Mouse (Mus musculus) neural tube, embryonic 11.5 days (tissue): ENCODE data around the gene Acot7. TPM values are rescaled to one million over a fixed set of nuclear protein-coding genes. Genes with fewer than 3 reads are reported as not detected.

Source experiments
- ATAC-seq: fragments of 200-750 bp; cut with Nextera tagmentation; 2 replicates; pipeline ENCODE4 v1.8.0; 2017; ENCODE audit warnings: moderate number of reproducible peaks, mild to moderate bottlenecking, moderate TSS enrichment, moderate library complexity; ENCODE audit not compliant: insufficient read depth, low FRiP score, low TSS enrichment
- DNase-seq: peaks from one replicate; pipeline ENCODE4 v3.0.0-alpha.2; 2015; ENCODE audit warnings: low spot score
- H3K27ac ChIP-seq: fragments of 300-500 bp; sonication (generic); 2 replicates; pipeline ENCODE4 v1.5.1; 2014; ENCODE audit warnings: low read depth, mild to moderate bottlenecking, low read length
- H3K27me3 ChIP-seq: fragments of 300-500 bp; sonication (generic); 2 replicates; pipeline ENCODE4 v1.6.1; 2014; ENCODE audit warnings: mild to moderate bottlenecking, low read length, mixed read lengths; ENCODE audit not compliant: control insufficient read depth, insufficient read depth
- H3K36me3 ChIP-seq: fragments of 300-500 bp; sonication (generic); 2 replicates; pipeline ENCODE4 v1.6.1; 2014; ENCODE audit warnings: mild to moderate bottlenecking, low read length, moderate library complexity, mixed read lengths; ENCODE audit not compliant: control insufficient read depth, insufficient read depth
- H3K4me1 ChIP-seq: fragments of 300-500 bp; sonication (generic); 2 replicates; pipeline ENCODE4 v1.6.1; 2014; ENCODE audit warnings: low read length, mixed read lengths; ENCODE audit not compliant: control insufficient read depth, insufficient read depth
- H3K4me2 ChIP-seq: fragments of 300-500 bp; sonication (generic); 2 replicates; pipeline ENCODE4 v1.6.1; 2014; ENCODE audit warnings: low read depth, mild to moderate bottlenecking, moderate library complexity
- H3K4me3 ChIP-seq: fragments of 300-500 bp; sonication (generic); 2 replicates; pipeline ENCODE4 v1.5.1; 2014; ENCODE audit warnings: low read depth, low read length
- H3K9ac ChIP-seq: fragments of 300-500 bp; sonication (generic); 2 replicates; pipeline ENCODE4 v1.6.1; 2014; ENCODE audit warnings: mild to moderate bottlenecking, low read length
- H3K9me3 ChIP-seq: fragments of 300-500 bp; sonication (generic); 2 replicates; pipeline ENCODE4 v1.6.1; 2016; ENCODE audit warnings: low read length; ENCODE audit not compliant: control insufficient read depth
- WGBS: fragments of 180-500 bp; shearing (Covaris S2); extraction: QIAGEN DNeasy Blood & Tissue Kit; methylation state at CpG from one replicate; pipeline ENCODE4 v1.1.7; 2014; 5-methylcytosine and 5-hydroxymethylcytosine counted together
- polyA plus RNA-seq: library from polyadenylated mRNA; unstranded; fragments of >200 nt; fragmentation: Nextera tagmentation; extraction: Ambion mirVana; gene quantifications from 2 replicates; pipeline ENCODE4 v1.2.1, GENCODE M21; 2014

The Acot7 gene
- polyA plus RNA-seq, 1 experiment from 2014 or later, result 173 TPM

DNA sequence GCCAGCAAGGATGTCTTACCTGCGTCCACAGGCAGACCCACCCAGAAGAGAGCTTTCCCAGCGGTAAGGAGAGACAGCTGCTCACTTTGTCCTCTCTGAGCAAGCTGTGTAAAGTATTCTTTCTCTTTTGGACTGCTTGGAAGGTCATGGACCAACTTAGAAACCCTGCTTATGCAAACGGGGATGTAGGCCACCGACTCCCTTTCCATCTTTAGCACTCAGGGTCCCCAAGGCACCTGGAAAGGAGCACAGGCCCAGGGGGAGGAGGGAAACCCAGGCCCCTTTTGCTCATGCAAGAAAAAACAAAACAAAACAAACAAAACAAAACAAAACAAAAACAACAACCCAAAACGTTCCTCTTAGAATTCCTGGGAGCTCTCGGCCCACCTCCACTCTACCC is 113.6 kb downstream of the Acot7 start, which contains the start of gene Hes3:
Gene Hes3 (minus strand): TSS at position 101 of the 400 bp plus-strand sequence.
- DNase-seq (no peak), ATAC-seq (no peak)
- peaks cover 59% of the 10 kb centered on the region for H3K4me1 ChIP-seq
- H3K27ac ChIP-seq, result no peak within 1 kb of the TSS
- peak within 1 kb of the TSS; percentile 47 for H3K4me2 ChIP-seq
- H3K9ac ChIP-seq, result peak within 1 kb of the TSS; percentile 45
- 21% methylated on average over 6 of the region's 6 CpGs for WGBS
- no peaks in the 10 kb centered on the region for H3K36me3 ChIP-seq
- H3K27me3 ChIP-seq, result peaks cover 56% of the 10 kb centered on the region
- no peaks in the 10 kb centered on the region for H3K9me3 ChIP-seq
- peak within 1 kb of the TSS; percentile 23 for H3K4me3 ChIP-seq

DNA sequence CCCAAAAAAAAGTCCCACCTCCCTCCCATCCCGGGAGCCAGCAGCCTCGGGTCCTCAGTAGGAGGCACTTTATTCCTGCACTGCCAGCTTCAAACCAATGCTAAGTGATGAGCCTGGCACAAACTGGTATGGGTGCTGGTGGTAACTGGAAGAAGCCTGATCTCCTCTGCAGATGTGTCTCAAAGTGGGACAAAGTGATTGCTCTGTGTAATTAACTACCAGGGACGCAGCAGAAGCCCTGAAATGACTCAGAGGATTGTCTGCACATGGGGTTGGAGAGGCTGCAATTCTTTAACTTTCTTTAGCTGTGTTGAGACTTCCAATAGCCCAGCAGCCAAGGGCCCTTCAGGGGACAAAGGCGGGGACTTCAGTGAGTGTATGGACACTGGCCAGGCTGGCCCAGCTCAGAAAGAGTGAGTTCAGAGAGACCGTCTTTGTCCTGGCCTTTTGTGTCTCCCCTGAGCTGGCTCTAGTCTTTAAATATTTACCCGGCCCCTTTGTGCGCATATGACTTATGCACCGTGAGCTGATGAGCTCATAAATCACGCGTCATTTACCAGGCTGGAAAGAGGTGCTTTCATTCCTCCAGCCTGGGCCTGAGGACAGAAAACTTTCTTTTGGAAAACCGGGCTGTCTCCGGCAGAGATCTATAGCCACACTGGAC is 114.3 kb downstream of the Acot7 start:
- H3K4me3 ChIP-seq, result no peak overlapping the region
- 5% methylated on average over 12 of the region's 12 CpGs for WGBS
- no peak overlapping the region for H3K9ac ChIP-seq
- H3K4me2 ChIP-seq, result peak overlapping the region; percentile 7; the same call in 1 of the 2 replicates
- no peaks in the 10 kb centered on the region for H3K36me3 ChIP-seq
- no peaks in the 10 kb centered on the region for H3K9me3 ChIP-seq
- DNase-seq (peak; percentile 56), ATAC-seq (no peak)
- H3K27ac ChIP-seq, result no peak overlapping the region
- peaks cover 53% of the 10 kb centered on the region for H3K4me1 ChIP-seq
- H3K27me3 ChIP-seq, result peaks cover 49% of the 10 kb centered on the region

DNA sequence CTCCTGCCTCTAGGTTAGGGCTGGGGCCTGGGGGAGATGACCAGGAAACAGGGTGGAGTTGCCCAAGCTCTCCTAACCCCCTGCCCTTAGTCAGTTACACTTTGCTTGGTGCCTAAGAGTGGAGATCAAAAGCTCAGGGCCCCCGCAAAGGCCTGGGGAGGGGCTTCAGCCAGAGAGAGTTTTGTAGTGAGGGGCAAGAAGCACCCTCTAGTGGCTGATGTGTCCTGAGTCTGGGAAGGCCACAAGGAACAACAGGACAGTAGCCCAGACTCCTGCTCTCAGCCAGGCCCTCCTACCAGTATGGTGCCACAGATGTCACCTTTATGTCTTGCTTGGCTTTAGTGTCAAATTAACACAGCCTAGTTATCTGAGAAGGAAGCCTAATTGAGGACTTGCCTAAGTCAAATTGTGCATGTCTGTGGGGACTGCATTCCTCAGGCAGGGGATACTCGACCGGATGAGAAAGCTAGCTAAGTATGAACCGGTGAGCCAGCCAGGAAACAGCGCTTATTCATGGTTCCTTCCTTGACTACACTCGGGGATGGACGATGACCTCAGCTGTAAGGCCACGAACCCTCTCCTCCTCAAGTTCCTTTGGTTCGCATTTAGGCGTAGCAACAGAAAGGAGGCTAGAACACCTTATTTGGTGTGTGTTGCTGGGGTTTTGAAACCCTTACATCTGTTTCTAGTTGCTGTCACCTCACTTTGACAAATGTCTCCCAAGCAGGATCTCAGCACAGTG is 116.4 kb downstream of the Acot7 start:
- no peak overlapping the region for H3K4me2 ChIP-seq
- no peak overlapping the region for H3K9ac ChIP-seq
- peaks cover 49% of the 10 kb centered on the region for H3K4me1 ChIP-seq
- H3K27ac ChIP-seq, result no peak overlapping the region
- no peak for ATAC-seq
- WGBS, result 41% methylated on average over 10 of the region's 10 CpGs
- no peaks in the 10 kb centered on the region for H3K36me3 ChIP-seq
- peaks cover 34% of the 10 kb centered on the region for H3K27me3 ChIP-seq
- no peak overlapping the region for H3K4me3 ChIP-seq
- H3K9me3 ChIP-seq, result no peaks in the 10 kb centered on the region
- DNase-seq, result no peak

GRCm38 (mm10) chr4:152295916-152296315 is 118.0 kb downstream of the Acot7 start:
- Histone ChIP-seq H3K9ac (no peak overlapping the region), H3K4me1 (peaks cover 40% of the 10 kb centered on the region), H3K27me3 (peaks cover 20% of the 10 kb centered on the region), H3K9me3 (no peaks in the 10 kb centered on the region), H3K4me3 (no peak overlapping the region), H3K27ac (no peak overlapping the region), H3K4me2 (no peak overlapping the region), H3K36me3 (no peaks in the 10 kb centered on the region)
- DNase-seq, result no peak
- WGBS, result 57% methylated on average over 4 of the region's 4 CpGs
- no peak for ATAC-seq

DNA sequence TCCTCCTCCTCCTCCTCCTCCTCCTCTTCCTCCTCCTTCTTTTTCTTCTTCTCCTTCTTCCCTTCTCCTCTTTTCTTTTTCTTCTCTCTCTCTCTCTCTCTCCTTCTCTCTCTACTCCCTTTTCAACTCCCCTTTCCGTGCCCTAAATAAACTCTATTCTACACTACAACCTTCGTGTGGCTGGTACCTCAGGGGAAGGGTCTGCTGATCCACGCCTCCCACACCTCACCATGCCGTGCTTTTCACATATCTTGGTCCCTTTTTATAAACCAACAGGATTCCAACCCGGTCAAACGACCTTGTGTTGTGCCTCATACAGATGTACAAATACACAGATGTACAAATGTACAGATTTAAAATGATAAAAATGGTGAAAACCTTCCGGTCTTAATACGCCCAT is 118.4 kb downstream of the Acot7 start:
- H3K4me2 ChIP-seq, result peak overlapping the region; percentile 37
- no peak for DNase-seq
- no peak overlapping the region for H3K27ac ChIP-seq
- H3K36me3 ChIP-seq, result no peaks in the 10 kb centered on the region
- peaks cover 36% of the 10 kb centered on the region for H3K4me1 ChIP-seq
- H3K9me3 ChIP-seq, result no peaks in the 10 kb centered on the region
- peak overlapping the region; percentile 0; the same call in 1 of the 2 replicates for H3K9ac ChIP-seq
- WGBS, result 25% methylated on average over 8 of the region's 8 CpGs
- peak overlapping the region; percentile 92 for H3K4me3 ChIP-seq
- H3K27me3 ChIP-seq, result peaks cover 16% of the 10 kb centered on the region
- ATAC-seq, result no peak

GRCm38 (mm10) chr4:152296874-152297861 is 119.2 kb downstream of the Acot7 start, which contains the start of gene Icmt:
TSS of gene Icmt (plus strand) at chr4:152297227.
- under 1% methylated on average over 114 of the region's 119 CpGs for WGBS
- ATAC-seq, result peak; percentile 90
- no peaks in the 10 kb centered on the region for H3K36me3 ChIP-seq
- peak within 1 kb of the TSS; percentile 92 for H3K4me3 ChIP-seq
- peak within 1 kb of the TSS; percentile 71 for H3K27ac ChIP-seq
- H3K4me1 ChIP-seq, result peaks cover 31% of the 10 kb centered on the region
- peaks cover 11% of the 10 kb centered on the region; the same call in 1 of the 2 replicates for H3K27me3 ChIP-seq
- H3K9me3 ChIP-seq, result no peaks in the 10 kb centered on the region
- H3K9ac ChIP-seq, result peak within 1 kb of the TSS; percentile 94
- DNase-seq, result peak; percentile 100
- H3K4me2 ChIP-seq, result peak within 1 kb of the TSS; percentile 94

DNA sequence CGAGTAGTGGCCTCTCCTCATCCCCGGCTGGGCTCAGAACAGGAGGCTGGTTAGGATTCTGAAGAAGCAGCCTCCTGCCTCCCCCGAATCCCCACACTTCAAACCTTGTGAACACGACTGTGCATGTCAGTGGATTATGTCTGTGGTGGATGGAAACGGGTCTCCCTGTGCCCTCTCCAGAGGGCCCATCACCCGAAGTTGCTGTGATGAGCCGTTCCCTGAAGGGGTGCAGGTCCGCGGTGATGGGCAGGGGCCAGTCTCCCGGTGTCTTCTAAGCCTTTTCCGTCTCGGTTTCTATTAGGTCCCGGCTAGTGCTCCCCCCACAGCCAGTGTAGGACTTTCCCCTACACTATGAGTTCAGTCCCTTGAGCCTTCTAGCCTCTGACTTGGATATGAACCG is 120.9 kb downstream of the Acot7 start:
- no peak for ATAC-seq
- peaks cover 16% of the 10 kb centered on the region for H3K4me1 ChIP-seq
- H3K9ac ChIP-seq, result no peak overlapping the region
- DNase-seq, result no peak
- 89% methylated on average over 14 of the region's 14 CpGs for WGBS
- H3K9me3 ChIP-seq, result no peaks in the 10 kb centered on the region
- H3K27ac ChIP-seq, result no peak overlapping the region
- no peak overlapping the region for H3K4me2 ChIP-seq
- H3K4me3 ChIP-seq, result no peak overlapping the region
- no peaks in the 10 kb centered on the region; the same call in 1 of the 2 replicates for H3K36me3 ChIP-seq
- H3K27me3 ChIP-seq, result peaks cover 7% of the 10 kb centered on the region; the same call in 1 of the 2 replicates

DNA sequence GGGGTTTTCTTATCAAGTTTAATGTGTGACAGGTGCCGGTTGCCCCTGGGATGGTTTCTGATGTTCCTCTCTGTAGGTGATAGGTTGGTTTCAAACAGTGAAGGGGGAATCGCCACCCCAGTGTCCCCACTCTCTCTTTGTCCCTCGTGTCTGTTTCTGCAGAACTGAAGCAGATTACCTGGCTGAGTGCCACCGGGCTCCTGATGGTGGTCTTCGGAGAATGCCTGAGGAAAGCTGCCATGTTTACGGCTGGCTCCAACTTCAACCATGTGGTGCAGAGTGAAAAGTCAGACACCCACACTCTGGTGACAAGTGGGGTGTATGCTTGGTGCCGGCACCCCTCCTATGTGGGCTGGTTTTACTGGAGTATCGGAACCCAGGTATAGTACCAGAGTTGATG is 122.4 kb downstream of the Acot7 start:
- H3K36me3 ChIP-seq, result no peaks in the 10 kb centered on the region; the same call in 1 of the 2 replicates

More for the DNA sequence above, 122.4 kb downstream of the Acot7 start:
- no peak overlapping the region for H3K4me3 ChIP-seq
- no peak overlapping the region for H3K27ac ChIP-seq
- peaks cover 9% of the 10 kb centered on the region; the same call in 1 of the 2 replicates for H3K4me1 ChIP-seq
- ATAC-seq (no peak), DNase-seq (no peak)
- H3K27me3 ChIP-seq, result peaks cover 6% of the 10 kb centered on the region; the same call in 1 of the 2 replicates
- no peak overlapping the region for H3K9ac ChIP-seq
- H3K4me2 ChIP-seq, result no peak overlapping the region
- no peaks in the 10 kb centered on the region for H3K9me3 ChIP-seq
- 93% methylated on average over 8 of the region's 8 CpGs for WGBS
